Mouse (Mus musculus) layer of hippocampus, adult 8-10 months (tissue): ENCODE measurements around the gene Efhd2. TPM values are rescaled to one million over a fixed set of nuclear protein-coding genes. Genes with fewer than 3 reads are reported as not detected.
A peak's percentile ranks its signal among the peaks of the same experiment; 100 is the strongest.

ENCODE experiments used
- DNase-seq, 2 experiments: peaks; one replicate each; pipeline ENCODE4 v3.0.0; 2022; ENCODE audit warnings: low spot score in 2 of 2
- total RNA-seq, 4 experiments: library from RNA; stranded (reverse); gene quantifications; 2 replicates each; pipeline ENCODE4 v1.2.4; 2022

The Efhd2 gene
- 100 to 1,000 TPM; 160 to 177 (median 162) TPM for total RNA-seq

GRCm38 (mm10) chr4:141874601-141875460 is at the start of gene Efhd2:
Efhd2 (minus strand) TSS chr4:141874920.
- peak in 1 of 2 experiments; percentile 63 for DNase-seq

- DNase-seq, result peak in 1 of 2 experiments; percentile 56
Measured at GRCm38 (mm10) chr4:141923961-141924360, 49.2 kb upstream of the Efhd2 start.

- no peak for DNase-seq
Measured at GRCm38 (mm10) chr4:141920391-141920790, 45.7 kb upstream of the Efhd2 start.

GRCm38 (mm10) chr4:141917735-141918419 is 43.2 kb upstream of the Efhd2 start:
- DNase-seq, result no peak

- DNase-seq, result no peak
Measured at GRCm38 (mm10) chr4:141914040-141914439, 39.3 kb upstream of the Efhd2 start.

GRCm38 (mm10) chr4:141913201-141913993 is 38.7 kb upstream of the Efhd2 start:
- no peak for DNase-seq

GRCm38 (mm10) chr4:141904710-141905109 is 30.0 kb upstream of the Efhd2 start:
- DNase-seq, result no peak

GRCm38 (mm10) chr4:141902479-141902858 is 27.7 kb upstream of the Efhd2 start:
- no peak for DNase-seq

GRCm38 (mm10) chr4:141901711-141902478 is 27.2 kb upstream of the Efhd2 start:
- no peak for DNase-seq

- no peak for DNase-seq
Measured at GRCm38 (mm10) chr4:141900421-141900820, 25.7 kb upstream of the Efhd2 start.

- DNase-seq, result peak in 1 of 2 experiments; percentile 25
Measured at GRCm38 (mm10) chr4:141899936-141900335, 25.2 kb upstream of the Efhd2 start.

- DNase-seq, result no peak
Measured at GRCm38 (mm10) chr4:141898905-141899304, 24.2 kb upstream of the Efhd2 start.

- DNase-seq, result no peak
Measured at GRCm38 (mm10) chr4:141897838-141898237, 23.1 kb upstream of the Efhd2 start.

- DNase-seq, result peak in 1 of 2 experiments; percentile 44
Measured at GRCm38 (mm10) chr4:141897225-141897624, 22.5 kb upstream of the Efhd2 start.

GRCm38 (mm10) chr4:141895772-141896171 is 21.1 kb upstream of the Efhd2 start:
- no peak for DNase-seq

GRCm38 (mm10) chr4:141893157-141893784 is 18.6 kb upstream of the Efhd2 start:
- no peak for DNase-seq

- no peak for DNase-seq
Measured at GRCm38 (mm10) chr4:141886385-141886968, 11.8 kb upstream of the Efhd2 start.

- no peak for DNase-seq
Measured at GRCm38 (mm10) chr4:141885451-141885850, 10.7 kb upstream of the Efhd2 start.

- DNase-seq, result no peak
Measured at GRCm38 (mm10) chr4:141882858-141883257, 8.1 kb upstream of the Efhd2 start.

GRCm38 (mm10) chr4:141881950-141882349 is 7.2 kb upstream of the Efhd2 start:
- DNase-seq, result no peak
